Mouse (Mus musculus) gastrocnemius, postnatal 10 days (tissue): ENCODE measurements around the gene Csnk1e. TPM values are rescaled to one million over a fixed set of nuclear protein-coding genes. Genes with fewer than 3 reads are reported as not detected.
"Not testable (repeated sequence)": the region's sequence is repeated elsewhere in the genome, so short reads cannot be mapped to it uniquely, and the experiment has no call there.

Experiments used
- DNase-seq: peaks from one replicate; pipeline ENCODE4 v3.0.0; 2021; ENCODE audit warnings: mixed read lengths
- long read RNA-seq, 2 experiments: library from polyadenylated mRNA; stranded (forward); transcript quantifications; one replicate each; pipeline ENCODE4 v2.0.0; 2021
- total RNA-seq, 2 experiments: library from RNA; stranded (reverse); gene quantifications; 2 replicates each; pipeline ENCODE4 v1.2.3; 2021

The Csnk1e gene
- total RNA-seq, result 10 to 100 TPM; 55.5 to 60.8 TPM
- long read RNA-seq, experiment 1, transcript Csnk1e-202 (11 exons, 1,391 nt), result major isoform, 69 of 114 reads
- long read RNA-seq, experiment 1, transcript Csnk1e-201 (11 exons, 2,694 nt), result minor isoform, 13 of 114 reads
- long read RNA-seq, experiment 1, partial matches to known transcripts, result 7 of 114 reads
- long read RNA-seq, experiment 1, other reads (novel, unspliced or antisense), result 23 of 114 reads
- long read RNA-seq, experiment 2, transcript Csnk1e-201 (11 exons, 2,694 nt), result minor isoform, 10 of 80 reads
- long read RNA-seq, experiment 2, transcript Csnk1e-202 (11 exons, 1,391 nt), result major isoform, 56 of 80 reads
- long read RNA-seq, experiment 2, partial matches to known transcripts, result 2 of 80 reads
- long read RNA-seq, experiment 2, other reads (novel, unspliced or antisense), result 11 of 80 reads

- DNase-seq, result peak; percentile 67
These were observed at the start of gene Csnk1e for GRCm38 (mm10) chr15:79455106-79455810. TSS of gene Csnk1e (minus strand) at chr15:79455566.

DNA sequence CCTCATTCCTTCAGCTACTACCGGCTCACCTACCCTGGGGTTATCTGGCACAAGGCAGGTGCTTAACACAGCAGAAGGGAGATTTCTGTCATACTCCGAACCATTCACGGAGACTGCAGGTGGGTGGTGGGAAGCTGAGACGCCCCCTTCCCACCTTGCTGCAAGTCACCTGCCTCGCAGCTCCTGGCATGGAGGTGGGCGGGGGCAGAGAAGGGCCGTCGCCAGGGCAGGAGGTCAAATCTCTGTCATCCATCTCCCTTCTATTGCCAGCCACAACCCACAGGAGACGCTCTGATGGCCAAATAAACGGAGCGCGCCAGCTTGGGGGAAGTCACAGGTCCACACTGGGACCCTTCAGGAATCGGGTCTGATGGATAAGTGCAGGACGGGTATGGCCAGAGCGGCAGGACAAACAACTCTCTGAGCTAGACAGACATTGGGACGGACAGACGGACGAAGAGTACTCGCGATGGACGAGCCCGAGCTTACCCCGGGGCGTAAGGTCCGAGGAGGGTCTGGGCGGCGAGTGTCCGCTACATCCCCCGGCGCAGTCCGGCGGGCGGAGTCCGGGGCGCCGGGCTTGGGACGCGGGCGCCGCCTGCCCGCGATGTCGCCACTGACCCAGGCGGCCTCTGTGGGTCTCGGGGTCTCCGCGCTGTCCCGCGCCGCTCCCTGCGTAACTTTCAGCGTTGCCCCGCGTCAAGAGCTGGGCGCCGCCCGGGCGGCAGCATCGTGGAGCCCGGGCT lies 49.5 kb upstream of the Csnk1e start, which contains the start of gene Kcnj4:
TSS of gene Kcnj4 (minus strand) at position 535 of the 746 bp plus-strand sequence.
- DNase-seq, result no peak

DNA sequence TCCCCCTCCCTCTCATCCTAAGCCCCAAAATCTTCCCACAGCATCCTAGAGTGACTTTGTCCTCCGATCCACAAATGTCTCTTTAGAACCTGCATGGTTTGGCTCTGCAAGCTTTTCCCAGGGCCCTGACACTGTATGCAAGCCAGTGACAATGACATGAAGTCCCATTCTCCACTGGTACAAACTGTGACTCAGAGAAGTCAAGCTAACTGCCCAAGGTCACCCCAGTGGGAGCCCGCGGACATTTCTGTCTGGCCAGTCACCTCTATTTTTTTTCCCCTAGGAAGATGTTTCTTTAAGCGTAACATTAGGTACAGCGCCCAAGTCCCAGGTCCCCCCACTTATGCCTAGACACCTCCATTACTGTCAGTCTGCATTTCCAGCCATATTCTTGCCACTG lies 48.1 kb upstream of the Csnk1e start:
- no peak for DNase-seq

DNA sequence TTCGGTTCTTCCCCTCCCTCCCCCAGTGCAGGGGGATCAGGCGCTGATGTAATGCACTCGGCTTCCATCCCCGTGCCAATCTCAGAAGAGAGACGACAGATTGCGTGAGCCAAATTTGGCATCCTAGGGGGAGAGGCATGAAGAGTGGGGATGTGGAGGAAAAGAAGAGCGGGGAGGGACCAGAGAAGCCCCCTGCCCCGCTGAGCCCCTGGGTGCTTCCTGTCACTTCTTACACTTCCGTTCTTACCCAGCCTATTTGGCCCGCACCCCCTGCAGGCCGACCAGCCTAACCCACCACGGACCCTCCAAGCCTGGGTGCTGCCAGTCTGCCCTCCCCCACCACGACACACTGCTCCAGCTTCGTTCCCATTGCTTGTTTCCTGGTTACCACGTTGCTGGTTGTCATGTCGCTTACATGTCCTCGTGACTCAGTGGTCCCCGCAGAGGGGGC lies 47.5 kb upstream of the Csnk1e start:
- DNase-seq, result no peak

DNA sequence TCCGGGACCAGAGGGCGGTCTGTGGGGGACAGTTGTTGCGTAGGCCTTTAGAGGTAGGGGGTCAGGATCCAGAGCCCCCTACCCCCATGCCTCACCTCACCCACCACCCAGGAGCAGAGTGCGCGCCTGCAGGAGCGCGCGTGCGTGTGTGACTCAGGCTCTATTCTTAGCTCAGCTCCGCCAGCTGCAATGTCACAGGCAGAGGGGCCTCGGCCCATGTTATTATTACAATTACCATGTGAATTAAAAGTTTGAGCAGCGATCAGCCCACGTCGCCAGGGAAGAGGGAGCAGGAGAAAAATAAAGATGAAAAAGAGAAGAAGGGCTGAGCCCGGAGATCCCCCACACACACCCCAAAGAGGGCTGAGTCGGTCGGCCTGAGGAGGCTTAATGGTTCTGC lies 44.7 kb upstream of the Csnk1e start:
- no peak for DNase-seq

- DNase-seq, result no peak
These were observed 38.2 kb upstream of the Csnk1e start for GRCm38 (mm10) chr15:79493527-79493926.

DNA sequence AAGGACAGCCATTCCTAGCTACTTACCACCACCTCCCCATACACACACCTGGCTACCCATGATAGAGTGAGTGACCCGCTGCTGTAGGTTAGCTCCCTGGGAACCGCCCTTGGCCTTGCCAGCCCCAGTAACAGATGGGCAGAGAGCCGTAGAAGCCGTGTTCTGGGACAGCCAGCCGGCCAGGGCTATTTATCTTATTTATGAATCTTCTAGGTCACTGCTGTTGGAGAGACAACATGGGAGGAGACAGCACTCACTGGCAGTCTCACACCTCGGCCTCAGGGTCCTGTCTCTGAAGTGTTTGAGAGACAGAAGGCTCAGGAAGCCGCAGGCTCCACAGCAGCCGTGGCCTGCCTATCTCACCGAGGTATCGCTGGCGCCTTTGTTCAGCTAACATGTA lies 34.1 kb upstream of the Csnk1e start:
- no peak for DNase-seq

- DNase-seq, result no peak
These were observed 25.9 kb upstream of the Csnk1e start for GRCm38 (mm10) chr15:79481181-79481688.

- DNase-seq, result no peak
These were observed 21.9 kb upstream of the Csnk1e start for GRCm38 (mm10) chr15:79477227-79477626.

DNA sequence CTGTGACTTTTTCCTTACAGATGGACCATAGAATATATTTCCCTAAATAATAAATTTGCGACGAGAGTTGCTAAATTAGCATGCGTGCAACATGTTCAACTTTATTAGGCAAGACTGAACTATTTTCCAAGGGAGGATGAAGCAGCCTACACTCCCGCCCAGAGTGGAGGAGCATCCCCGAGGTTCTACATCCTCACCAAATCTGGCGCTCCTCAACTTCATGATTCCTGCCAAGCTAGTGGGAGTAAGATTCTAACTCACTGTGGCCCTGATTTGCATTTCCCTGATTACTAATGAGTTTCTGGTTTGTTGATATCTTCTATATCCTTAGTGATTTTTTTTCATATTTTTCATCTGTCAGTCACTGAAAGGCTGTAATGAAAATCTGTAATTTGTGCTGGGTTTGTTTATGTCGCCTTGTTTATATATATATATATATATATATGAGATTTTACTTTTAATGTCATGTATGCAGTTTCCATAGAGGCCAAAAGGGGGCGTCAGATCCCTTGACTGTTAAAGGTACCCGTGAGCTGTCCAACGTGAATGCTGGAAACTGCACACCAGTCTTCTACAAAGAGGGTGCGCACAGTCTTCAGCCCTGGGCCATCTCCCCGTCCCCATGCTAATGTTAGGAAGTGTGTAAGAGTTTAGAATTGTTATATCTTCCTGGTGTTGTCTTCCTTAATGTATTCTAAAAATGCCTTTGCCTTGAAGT lies 18.4 kb upstream of the Csnk1e start:
- DNase-seq, result no peak

DNA sequence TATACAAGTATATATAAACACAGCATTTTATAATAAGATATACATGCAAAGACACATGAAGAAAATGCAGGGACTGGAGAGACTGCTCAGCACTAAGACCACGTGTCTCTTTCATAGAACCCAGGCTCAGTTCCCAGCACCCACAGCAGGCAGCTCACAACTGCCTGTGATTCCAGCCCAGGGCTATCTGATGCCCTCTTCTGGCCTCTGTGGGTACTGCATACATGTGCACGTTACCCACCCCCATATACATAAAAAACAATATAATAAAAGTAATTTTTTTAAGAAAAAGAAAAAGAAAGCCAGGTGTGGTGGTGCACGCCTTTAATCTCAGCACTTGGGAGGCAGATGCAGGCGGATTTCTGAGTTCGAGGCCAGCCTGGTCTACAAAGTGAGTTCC lies 17.7 kb upstream of the Csnk1e start:
- DNase-seq, result no peak

GRCm38 (mm10) chr15:79471095-79471494 lies 15.7 kb upstream of the Csnk1e start:
- no peak for DNase-seq

- DNase-seq, result no peak
These were observed 15.2 kb upstream of the Csnk1e start for GRCm38 (mm10) chr15:79470583-79470982.

- no peak for DNase-seq
These were observed 14.2 kb upstream of the Csnk1e start for GRCm38 (mm10) chr15:79469577-79469976.

DNA sequence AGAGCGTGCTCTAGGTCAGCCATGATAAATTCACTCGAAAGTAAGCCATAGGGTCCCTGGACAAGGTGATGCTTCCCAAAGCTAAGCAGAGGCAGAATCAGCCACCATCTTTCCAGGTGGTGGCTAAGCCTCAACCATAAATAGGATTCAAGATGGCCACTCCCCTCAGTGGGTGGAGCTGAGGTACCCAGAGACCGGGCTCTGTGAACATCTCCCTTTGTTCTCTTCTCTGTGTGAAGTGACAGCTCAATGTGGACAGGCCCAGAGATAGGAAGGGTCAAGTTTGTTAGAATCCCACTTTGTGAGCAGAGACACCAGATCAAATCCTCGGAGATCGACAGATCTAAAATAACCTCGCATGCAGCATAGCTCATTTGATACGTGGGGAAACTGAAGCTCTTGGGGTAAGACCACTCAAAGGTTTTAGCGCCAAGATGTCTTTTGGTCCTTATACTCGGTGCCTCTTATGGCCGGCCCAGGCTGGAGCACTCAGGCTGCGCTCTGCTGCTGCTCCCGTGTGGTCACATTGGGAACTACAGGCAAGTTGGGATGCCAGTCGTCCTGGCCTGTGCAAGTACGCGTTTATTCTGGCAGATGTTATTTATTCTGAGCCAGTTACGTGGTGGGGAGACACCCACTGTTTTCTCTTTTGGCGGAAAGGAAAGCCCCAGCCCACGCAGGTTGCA lies 11.4 kb upstream of the Csnk1e start:
- peak; percentile 90 for DNase-seq

DNA sequence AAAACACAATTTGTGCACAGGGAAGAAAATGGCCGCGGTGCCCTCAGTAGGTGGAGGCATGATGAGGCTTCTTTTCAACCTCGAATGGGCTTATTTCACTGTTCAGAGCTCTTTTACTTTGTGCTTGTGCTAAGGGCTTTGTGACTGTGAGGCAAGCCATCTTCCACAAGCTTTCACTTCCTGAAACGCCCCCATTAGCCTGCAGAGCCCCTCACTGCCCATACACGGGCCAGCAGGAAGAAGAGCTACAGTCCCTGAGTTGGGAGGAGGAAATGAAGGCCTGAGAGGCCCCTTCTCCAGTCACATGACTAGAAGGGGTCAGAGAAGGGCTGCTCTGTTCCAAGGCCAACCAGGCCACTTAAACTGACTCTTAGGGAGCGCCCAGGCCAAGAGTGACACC lies 1.2 kb upstream of the Csnk1e start:
- no peak for DNase-seq

DNA sequence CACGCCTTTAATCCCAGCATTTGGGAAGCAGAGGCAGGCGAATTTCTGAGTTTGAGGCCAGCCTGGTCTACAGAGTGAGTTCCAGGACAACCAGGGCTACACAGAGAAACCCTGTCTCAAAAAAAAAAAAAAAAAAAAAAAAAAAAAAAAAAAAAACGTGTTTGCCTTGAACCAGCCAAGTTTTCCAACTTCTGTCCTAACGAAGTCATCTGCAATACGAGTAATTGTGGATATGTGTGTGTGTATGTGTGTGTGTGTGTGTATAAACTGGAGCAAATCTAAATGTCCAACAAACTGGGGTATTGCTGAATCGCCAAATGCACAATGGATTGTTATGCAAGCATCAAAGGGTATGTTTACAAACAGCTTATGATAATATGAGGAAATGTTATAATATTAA lies 738 bp upstream of the Csnk1e start:
- not testable (repeated sequence) for DNase-seq

- no peak for DNase-seq
These were observed 1.5 kb downstream of the Csnk1e start for GRCm38 (mm10) chr15:79453831-79454230.

DNA sequence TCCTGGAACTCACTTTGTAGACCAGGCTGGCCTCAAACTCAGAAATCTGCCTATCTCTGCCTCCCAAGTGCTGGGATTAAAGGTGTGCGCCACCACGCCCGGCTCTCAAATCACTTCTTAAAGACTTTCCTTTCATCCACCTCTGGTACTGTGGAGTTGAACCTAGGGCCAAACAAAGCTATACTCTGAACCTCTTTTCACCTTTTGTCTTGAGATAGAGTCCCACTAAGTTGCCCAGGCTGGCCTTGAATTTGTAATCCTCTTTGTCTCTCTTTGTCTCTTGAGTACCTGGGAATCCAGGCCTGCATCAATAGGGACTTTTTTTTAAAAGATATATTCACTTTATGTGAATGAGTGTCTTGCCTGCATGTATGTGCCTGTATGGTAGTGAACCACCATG lies 7.3 kb downstream of the Csnk1e start:
- DNase-seq, result no peak

- DNase-seq, result no peak
These were observed 9.3 kb downstream of the Csnk1e start for GRCm38 (mm10) chr15:79445786-79446654.
